Mouse (Mus musculus) heart, embryonic 13.5 days (tissue): ENCODE measurements at regions not wholly inside any gene's neighbourhood (a gene's known extent, or its start where the extent isn't known, plus 50 kb on each side); places are given as distances from the start of the nearest gene placed in this dataset.

Source experiments
- ATAC-seq: fragments of 200-750 bp; cut with Nextera tagmentation; 2 replicates; pipeline ENCODE4 v1.8.0; 2017; ENCODE audit warnings: moderate TSS enrichment; ENCODE audit not compliant: insufficient number of reproducible peaks, low FRiP score, low TSS enrichment; ENCODE audit errors: extremely low read depth
- H3K27ac ChIP-seq: fragments of 300-500 bp; sonication (generic); replicated peaks from 2 replicates; pipeline ENCODE4 v1.5.1; 2015; ENCODE audit warnings: moderate library complexity, mild to moderate bottlenecking, inconsistent platforms
- H3K27me3 ChIP-seq: fragments of 300-500 bp; sonication (generic); replicated peaks from 2 replicates; pipeline ENCODE4 v1.6.1; 2015; ENCODE audit warnings: mild to moderate bottlenecking, inconsistent platforms
- H3K36me3 ChIP-seq: fragments of 300-500 bp; sonication (generic); 2 replicates; pipeline ENCODE4 v1.6.1; 2015; ENCODE audit warnings: mild to moderate bottlenecking, inconsistent platforms
- H3K4me1 ChIP-seq: fragments of 300-500 bp; sonication (generic); 2 replicates; pipeline ENCODE4 v1.6.1; 2015; ENCODE audit warnings: inconsistent platforms
- H3K4me2 ChIP-seq: fragments of 300-500 bp; sonication (generic); 2 replicates; pipeline ENCODE4 v1.6.1; 2015; ENCODE audit warnings: inconsistent platforms, mild to moderate bottlenecking, moderate library complexity
- H3K4me3 ChIP-seq: fragments of 300-500 bp; sonication (generic); 2 replicates; pipeline ENCODE4 v1.5.1; 2015; ENCODE audit warnings: moderate library complexity, mild to moderate bottlenecking, inconsistent platforms
- H3K9ac ChIP-seq: fragments of 300-500 bp; sonication (generic); 2 replicates; pipeline ENCODE4 v1.6.1; 2015; ENCODE audit warnings: inconsistent platforms, mild to moderate bottlenecking, moderate library complexity
- H3K9me3 ChIP-seq: fragments of 300-500 bp; sonication (generic); 2 replicates; pipeline ENCODE4 v1.6.1; 2016; ENCODE audit warnings: inconsistent platforms
- WGBS: fragments of 180-500 bp; shearing (Covaris S2); methylation state at CpG from one replicate; pipeline ENCODE4 v1.1.7; 2015; ENCODE audit warnings: mixed read lengths; 5-methylcytosine and 5-hydroxymethylcytosine counted together

- Histone ChIP-seq H3K27ac (no peak overlapping the region), H3K27me3 (no peaks in the 10 kb centered on the region), H3K4me1 (no peaks in the 10 kb centered on the region), H3K4me3 (no peak overlapping the region), H3K9ac (no peak overlapping the region), H3K4me2 (no peak overlapping the region), H3K36me3 (no peaks in the 10 kb centered on the region), H3K9me3 (no peaks in the 10 kb centered on the region)
- ATAC-seq, result no peak
- 60% methylated on average over 4 of the region's 4 CpGs for WGBS
Observed at GRCm38 (mm10) chr1:190570981-190571380, 340.6 kb downstream of the Rps6kc1 start.

GRCm38 (mm10) chr1:190570563-190570962, 341.0 kb downstream of the Rps6kc1 start:
- WGBS, result 80% methylated on average over 10 of the region's 10 CpGs
- H3K4me2 ChIP-seq, result no peak overlapping the region
- no peak overlapping the region for H3K4me3 ChIP-seq
- no peaks in the 10 kb centered on the region for H3K9me3 ChIP-seq
- no peak overlapping the region for H3K27ac ChIP-seq
- no peaks in the 10 kb centered on the region for H3K27me3 ChIP-seq
- H3K4me1 ChIP-seq, result no peaks in the 10 kb centered on the region
- H3K36me3 ChIP-seq, result no peaks in the 10 kb centered on the region
- H3K9ac ChIP-seq, result no peak overlapping the region
- ATAC-seq, result no peak

DNA sequence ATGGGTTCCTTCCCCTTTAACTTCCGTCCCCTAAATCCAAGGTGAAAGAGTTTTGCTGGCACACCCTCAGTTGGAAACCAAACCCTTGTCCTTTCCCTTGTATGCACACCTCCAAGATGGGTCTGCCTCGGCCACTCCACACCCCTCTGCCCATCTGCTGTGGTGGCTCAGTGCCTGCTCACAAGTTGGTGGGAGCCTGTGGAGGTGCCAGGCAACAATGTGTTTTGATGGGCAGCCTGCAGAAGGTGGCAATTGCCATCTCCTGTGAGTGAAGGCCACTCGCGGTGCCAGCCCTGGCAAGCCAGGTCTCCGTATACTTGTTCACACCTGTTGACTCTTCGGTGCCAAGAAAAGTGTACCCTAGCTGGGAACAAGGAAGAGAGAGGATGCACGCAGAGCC, 344.8 kb downstream of the Rps6kc1 start:
- Histone ChIP-seq H3K4me3 (no peak overlapping the region), H3K36me3 (no peaks in the 10 kb centered on the region), H3K4me2 (no peak overlapping the region), H3K9ac (no peak overlapping the region), H3K9me3 (no peaks in the 10 kb centered on the region), H3K27ac (no peak overlapping the region), H3K27me3 (no peaks in the 10 kb centered on the region; the same call in 1 of the 2 replicates), H3K4me1 (peaks cover 7% of the 10 kb centered on the region)
- no peak for ATAC-seq
- 78% methylated on average over 7 of the region's 7 CpGs for WGBS

- WGBS, result 25% methylated on average over 13 of the region's 13 CpGs
- H3K9ac ChIP-seq, result no peak overlapping the region
- H3K36me3 ChIP-seq, result no peaks in the 10 kb centered on the region
- no peak overlapping the region for H3K4me3 ChIP-seq
- H3K9me3 ChIP-seq, result no peaks in the 10 kb centered on the region
- no peak for ATAC-seq
- peak overlapping the region; percentile 31 for H3K4me2 ChIP-seq
- H3K27ac ChIP-seq, result no peak overlapping the region
- no peaks in the 10 kb centered on the region; the same call in 1 of the 2 replicates for H3K27me3 ChIP-seq
- peaks cover 7% of the 10 kb centered on the region for H3K4me1 ChIP-seq
Observed at GRCm38 (mm10) chr1:190562865-190563457, 348.6 kb downstream of the Rps6kc1 start.

DNA sequence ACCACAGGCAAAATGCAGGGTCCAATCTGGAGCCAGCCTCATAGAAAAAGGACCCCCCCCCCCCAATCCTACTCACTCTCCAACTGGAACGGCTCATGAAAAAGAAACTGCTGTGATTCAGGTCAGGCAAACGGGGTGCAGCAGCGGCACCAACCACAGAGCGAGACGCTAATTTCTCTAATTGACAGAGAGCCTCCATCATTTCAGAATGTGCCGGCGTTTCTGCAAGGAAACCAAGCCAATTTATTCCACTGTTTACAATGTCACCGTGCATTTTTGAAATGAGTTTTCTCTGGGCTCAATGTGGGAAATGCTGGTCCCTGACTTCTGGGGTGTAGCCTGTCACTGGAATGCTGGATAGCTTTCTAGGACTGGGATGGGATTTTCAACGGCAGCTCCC, 351.5 kb downstream of the Rps6kc1 start:
- no peak overlapping the region for H3K4me3 ChIP-seq
- 75% methylated on average over 9 of the region's 9 CpGs for WGBS
- H3K4me2 ChIP-seq, result no peak overlapping the region
- peaks cover 7% of the 10 kb centered on the region for H3K4me1 ChIP-seq
- no peaks in the 10 kb centered on the region for H3K36me3 ChIP-seq
- H3K27ac ChIP-seq, result no peak overlapping the region
- ATAC-seq, result no peak
- H3K27me3 ChIP-seq, result no peaks in the 10 kb centered on the region; the same call in 1 of the 2 replicates
- H3K9ac ChIP-seq, result no peak overlapping the region
- no peaks in the 10 kb centered on the region for H3K9me3 ChIP-seq

DNA sequence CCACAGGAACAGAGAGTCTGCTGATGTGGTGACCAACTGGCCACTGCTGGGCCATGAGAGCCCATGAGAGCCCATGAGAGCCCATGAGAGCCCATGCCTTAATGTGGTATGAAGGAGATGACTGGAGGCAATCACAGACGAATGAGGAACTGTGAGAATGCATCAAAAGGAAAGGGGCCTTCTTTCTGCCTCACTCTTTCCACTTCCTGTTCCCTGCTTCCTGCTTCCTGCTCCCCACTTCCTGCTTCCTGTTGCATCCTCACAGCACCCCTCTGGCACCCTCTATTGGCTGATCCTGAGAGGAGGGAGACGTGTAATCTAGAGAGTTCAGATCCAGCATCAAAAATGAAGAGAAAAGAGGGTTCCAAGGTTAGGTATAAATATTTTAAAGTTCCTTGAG, 369.7 kb downstream of the Rps6kc1 start:
- Histone ChIP-seq H3K4me2 (no peak overlapping the region), H3K27me3 (0 out of 2 replicates have a peak, but pooled peaks cover 6% of the 10 kb centered on the region), H3K9ac (no peak overlapping the region), H3K36me3 (no peaks in the 10 kb centered on the region), H3K4me1 (no peaks in the 10 kb centered on the region), H3K9me3 (peaks cover 3% of the 10 kb centered on the region; the same call in 1 of the 2 replicates), H3K27ac (no peak overlapping the region), H3K4me3 (no peak overlapping the region)
- 54% methylated on average over 2 of the region's 2 CpGs for WGBS
- ATAC-seq, result no peak

DNA sequence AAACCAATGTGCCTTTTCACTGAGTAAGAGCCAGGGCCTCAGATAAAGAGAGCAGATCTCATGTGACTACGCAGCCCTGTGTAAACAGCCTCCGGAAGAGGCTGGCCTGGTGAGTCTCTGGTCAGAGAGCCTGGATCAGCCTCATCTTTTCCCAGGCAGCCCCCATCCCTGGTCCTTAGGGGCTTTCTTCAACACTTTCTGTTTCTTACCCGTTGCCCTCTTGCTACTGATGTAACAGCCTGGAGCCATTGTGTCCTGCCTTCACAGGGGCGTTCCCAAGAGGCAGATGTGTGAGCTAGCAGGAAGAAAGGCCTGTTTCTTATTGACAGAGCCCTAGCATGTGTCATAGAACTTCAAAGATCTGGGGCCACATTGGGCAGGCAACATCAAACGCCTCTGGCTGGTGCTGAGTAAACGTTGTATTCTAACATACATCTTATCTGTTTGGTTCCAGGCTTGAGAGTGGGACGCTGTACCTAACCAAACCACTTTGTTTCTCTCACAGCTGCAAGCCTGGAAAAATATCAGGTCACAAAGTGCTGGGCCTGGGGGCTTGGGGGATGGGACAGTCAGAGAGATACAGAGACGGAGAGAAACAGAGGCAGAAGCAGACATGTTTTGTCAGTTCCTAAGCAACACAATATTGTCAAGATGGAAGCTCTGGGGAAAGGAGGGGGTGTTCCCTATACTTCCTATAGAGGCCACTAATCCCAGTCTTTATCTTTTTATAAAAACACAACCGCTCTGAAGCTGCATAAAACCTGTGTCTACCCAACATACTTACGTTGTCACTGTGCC, 362.6 kb upstream of the Prox1 start:
- WGBS, result 14% methylated on average over 10 of the region's 10 CpGs
- no peak overlapping the region for H3K9ac ChIP-seq
- H3K27me3 ChIP-seq, result 0 out of 2 replicates have a peak, but pooled peaks cover 6% of the 10 kb centered on the region
- peak overlapping the region; percentile 69 for H3K27ac ChIP-seq
- H3K4me1 ChIP-seq, result peaks cover 20% of the 10 kb centered on the region
- H3K36me3 ChIP-seq, result no peaks in the 10 kb centered on the region
- no peak overlapping the region for H3K4me3 ChIP-seq
- H3K9me3 ChIP-seq, result no peaks in the 10 kb centered on the region
- H3K4me2 ChIP-seq, result peak overlapping the region; percentile 19; the same call in 1 of the 2 replicates
- ATAC-seq, result 0 out of 2 replicates have a peak, but pooled peaks have one; percentile 29

- Histone ChIP-seq H3K4me2 (no peak overlapping the region), H3K4me3 (no peak overlapping the region), H3K36me3 (no peaks in the 10 kb centered on the region), H3K27me3 (0 out of 2 replicates have a peak, but pooled peaks cover 3% of the 10 kb centered on the region), H3K4me1 (peaks cover 34% of the 10 kb centered on the region), H3K9ac (no peak overlapping the region), H3K9me3 (no peaks in the 10 kb centered on the region), H3K27ac (no peak overlapping the region)
- WGBS, result 80% methylated on average over 6 of the region's 6 CpGs
- ATAC-seq, result no peak
Observed at GRCm38 (mm10) chr1:190531224-190531623, 360.7 kb upstream of the Prox1 start.

DNA sequence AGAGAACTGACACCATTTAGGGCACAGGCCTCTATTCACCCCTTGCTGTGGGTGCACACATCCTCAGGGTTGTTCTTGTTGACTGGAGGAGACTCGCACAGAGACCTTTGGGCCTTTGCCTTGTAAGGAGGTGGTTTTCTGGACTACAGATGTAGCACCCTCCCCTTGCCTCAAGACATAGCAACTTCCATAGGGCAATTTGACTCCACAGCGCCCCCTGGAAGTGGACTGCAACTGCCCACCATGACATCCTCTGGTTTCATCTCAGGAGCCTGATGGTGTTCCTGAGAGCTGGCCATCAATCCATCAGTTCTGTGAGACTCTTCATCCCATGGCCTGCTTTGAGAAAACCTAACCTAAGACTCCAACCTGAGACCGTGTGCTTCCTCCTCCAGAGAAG, 359.6 kb upstream of the Prox1 start:
- Histone ChIP-seq H3K9me3 (no peaks in the 10 kb centered on the region), H3K4me2 (no peak overlapping the region), H3K27ac (no peak overlapping the region), H3K27me3 (peaks cover 8% of the 10 kb centered on the region; the same call in 1 of the 2 replicates), H3K4me3 (no peak overlapping the region), H3K36me3 (no peaks in the 10 kb centered on the region), H3K9ac (no peak overlapping the region), H3K4me1 (peaks cover 45% of the 10 kb centered on the region)
- ATAC-seq, result no peak
- WGBS, result 77% methylated on average over 3 of the region's 3 CpGs

GRCm38 (mm10) chr1:190527545-190528137, 357.1 kb upstream of the Prox1 start:
- Histone ChIP-seq H3K36me3 (no peaks in the 10 kb centered on the region), H3K4me3 (no peak overlapping the region), H3K9me3 (no peaks in the 10 kb centered on the region), H3K27ac (no peak overlapping the region), H3K4me1 (peaks cover 37% of the 10 kb centered on the region), H3K27me3 (peaks cover 13% of the 10 kb centered on the region; the same call in 1 of the 2 replicates), H3K4me2 (no peak overlapping the region), H3K9ac (no peak overlapping the region)
- WGBS, result 69% methylated on average over 7 of the region's 7 CpGs
- ATAC-seq, result no peak

DNA sequence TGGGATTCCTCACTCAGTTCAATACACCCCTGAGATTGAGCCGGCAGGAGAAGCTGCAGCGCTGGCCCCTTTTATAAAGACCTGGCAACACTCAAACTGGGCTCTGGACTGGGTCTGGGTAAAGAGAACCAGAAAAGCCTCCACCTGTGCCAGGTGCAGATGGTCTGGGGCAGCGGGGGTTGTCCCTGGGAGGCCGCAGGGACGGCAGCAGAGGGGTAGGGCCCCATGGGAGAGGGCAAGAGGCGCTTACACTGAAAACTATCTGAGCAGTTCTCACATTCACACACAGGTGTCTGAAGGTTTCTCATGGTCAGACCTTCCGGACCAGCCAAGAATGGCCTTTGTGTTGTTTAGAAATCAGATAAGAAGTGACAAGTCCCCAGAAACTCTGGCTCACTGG, 356.1 kb upstream of the Prox1 start:
- peaks cover 13% of the 10 kb centered on the region; the same call in 1 of the 2 replicates for H3K27me3 ChIP-seq
- H3K36me3 ChIP-seq, result no peaks in the 10 kb centered on the region
- no peak overlapping the region for H3K9ac ChIP-seq
- H3K27ac ChIP-seq, result no peak overlapping the region
- WGBS, result 19% methylated on average over 7 of the region's 7 CpGs
- H3K4me1 ChIP-seq, result peaks cover 30% of the 10 kb centered on the region
- no peak overlapping the region for H3K4me3 ChIP-seq
- no peak overlapping the region for H3K4me2 ChIP-seq
- no peaks in the 10 kb centered on the region for H3K9me3 ChIP-seq
- ATAC-seq, result no peak
